Mouse (Mus musculus) midbrain, embryonic 14.5 days (tissue): ENCODE measurements around the gene Olfr315. TPM values are rescaled to one million over a fixed set of nuclear protein-coding genes. Genes with fewer than 3 reads are reported as not detected.
A peak's percentile ranks its signal among the peaks of the same experiment; 100 is the strongest.
"Not testable (repeated sequence)": the region's sequence is repeated elsewhere in the genome, so short reads cannot be mapped to it uniquely, and the experiment has no call there.

Experiments
- ATAC-seq: fragments of 200-750 bp; cut with Nextera tagmentation; 2 replicates; pipeline ENCODE4 v1.8.0; 2017; ENCODE audit warnings: moderate number of reproducible peaks, moderate library complexity; ENCODE audit not compliant: low FRiP score, low TSS enrichment
- DNase-seq: peaks from one replicate; pipeline ENCODE4 v3.0.0-alpha.2; 2015
- H3K27ac ChIP-seq: fragments of 300-500 bp; sonication (generic); replicated peaks from 2 replicates; pipeline ENCODE4 v1.5.1; 2014; ENCODE audit warnings: mild to moderate bottlenecking, low read depth, low read length, moderate library complexity
- H3K27me3 ChIP-seq: fragments of 300-500 bp; sonication (generic); 2 replicates; pipeline ENCODE4 v1.6.1; 2014; ENCODE audit warnings: low read length, control low read depth, mixed read lengths; ENCODE audit not compliant: control insufficient read depth, insufficient read depth
- H3K36me3 ChIP-seq: fragments of 300-500 bp; sonication (generic); 2 replicates; pipeline ENCODE4 v1.6.1; 2014; ENCODE audit warnings: low read length, control low read depth; ENCODE audit not compliant: control insufficient read depth, insufficient read depth
- H3K4me1 ChIP-seq: fragments of 300-500 bp; sonication (generic); 2 replicates; pipeline ENCODE4 v1.6.1; 2014; ENCODE audit warnings: mild to moderate bottlenecking, antibody characterized with exemption, low read length, control low read depth; ENCODE audit not compliant: control insufficient read depth, insufficient read depth
- H3K4me2 ChIP-seq: fragments of 300-500 bp; sonication (generic); 2 replicates; pipeline ENCODE4 v1.6.1; 2014; ENCODE audit warnings: mild to moderate bottlenecking, low read length, moderate library complexity
- H3K4me3 ChIP-seq: fragments of 300-500 bp; sonication (generic); replicated peaks from 2 replicates; pipeline ENCODE4 v1.5.1; 2014; ENCODE audit warnings: low read depth, low read length
- H3K9ac ChIP-seq: fragments of 300-500 bp; sonication (generic); replicated peaks from 2 replicates; pipeline ENCODE4 v1.6.1; 2014; ENCODE audit warnings: mild to moderate bottlenecking, low read length, moderate library complexity
- H3K9me3 ChIP-seq: fragments of 300-500 bp; sonication (generic); 2 replicates; pipeline ENCODE4 v1.6.1; 2016; ENCODE audit warnings: low read length, control low read depth, mixed read lengths; ENCODE audit not compliant: control insufficient read depth
- WGBS: fragments of 180-500 bp; shearing (Covaris S2); extraction: QIAGEN DNeasy Blood & Tissue Kit; methylation state at CpG from one replicate; pipeline ENCODE4 v1.1.7; 2014; 5-methylcytosine and 5-hydroxymethylcytosine counted together
- polyA plus RNA-seq: library from polyadenylated mRNA; unstranded; fragments of >200 nt; fragmentation: Nextera tagmentation; extraction: Ambion mirVana; gene quantifications from 2 replicates; pipeline ENCODE4 v1.2.1, GENCODE M21; 2014

The Olfr315 gene
- polyA plus RNA-seq, 1 experiment from 2014 or later: not detected

- 23% methylated on average over 14 of the region's 14 CpGs for WGBS
- Histone ChIP-seq H3K9me3 (no peaks in the 10 kb centered on the region), H3K27ac (no peak within 1 kb of the TSS), H3K4me2 (peak within 1 kb of the TSS; percentile 42), H3K4me3 (no peak within 1 kb of the TSS), H3K9ac (0 out of 2 replicates have a peak within 1 kb of the TSS, but pooled peaks have one; percentile 29), H3K27me3 (no peaks in the 10 kb centered on the region), H3K36me3 (no peaks in the 10 kb centered on the region), H3K4me1 (peaks cover 11% of the 10 kb centered on the region)
- DNase-seq: peak; percentile 64
- ATAC-seq: no peak
Observed at GRCm38 (mm10) chr11:58801558-58802228, 28.7 kb downstream of the Olfr315 start, which contains the start of gene Fam183b. Gene Fam183b (minus strand): TSS chr11:58801960.

GRCm38 (mm10) chr11:58803871-58804270 is 30.9 kb downstream of the Olfr315 start:
- H3K27me3 ChIP-seq: no peaks in the 10 kb centered on the region
- no peak overlapping the region for H3K4me3 ChIP-seq
- no peaks in the 10 kb centered on the region for H3K36me3 ChIP-seq
- H3K27ac ChIP-seq: no peak overlapping the region
- DNase-seq: no peak
- no peak overlapping the region for H3K9ac ChIP-seq
- H3K4me1 ChIP-seq: peaks cover 11% of the 10 kb centered on the region
- no peak for ATAC-seq
- no peaks in the 10 kb centered on the region for H3K9me3 ChIP-seq
- H3K4me2 ChIP-seq: no peak overlapping the region
- WGBS: 84% methylated on average over 4 of the region's 4 CpGs

GRCm38 (mm10) chr11:58804393-58804792 is 31.4 kb downstream of the Olfr315 start:
- H3K9me3 ChIP-seq: no peaks in the 10 kb centered on the region
- ATAC-seq: no peak
- H3K4me1 ChIP-seq: peaks cover 11% of the 10 kb centered on the region
- H3K36me3 ChIP-seq: no peaks in the 10 kb centered on the region
- no peak overlapping the region for H3K4me3 ChIP-seq
- 84% methylated on average over 2 of the region's 2 CpGs for WGBS
- no peak overlapping the region for H3K4me2 ChIP-seq
- H3K27ac ChIP-seq: no peak overlapping the region
- H3K9ac ChIP-seq: no peak overlapping the region
- no peaks in the 10 kb centered on the region for H3K27me3 ChIP-seq
- DNase-seq: no peak

GRCm38 (mm10) chr11:58812001-58812400 is 39.0 kb downstream of the Olfr315 start:
- no peak overlapping the region for H3K9ac ChIP-seq
- DNase-seq: no peak
- no peaks in the 10 kb centered on the region for H3K27me3 ChIP-seq
- H3K4me1 ChIP-seq: no peaks in the 10 kb centered on the region
- WGBS: 3% methylated on average over 1 of the region's 1 CpGs
- H3K9me3 ChIP-seq: no peaks in the 10 kb centered on the region
- no peaks in the 10 kb centered on the region for H3K36me3 ChIP-seq
- no peak for ATAC-seq
- no peak overlapping the region for H3K4me3 ChIP-seq
- no peak overlapping the region for H3K27ac ChIP-seq
- no peak overlapping the region for H3K4me2 ChIP-seq

GRCm38 (mm10) chr11:58814700-58815099 is 41.7 kb downstream of the Olfr315 start, which contains the start of gene Olfr313:
Gene Olfr313 (plus strand): TSS chr11:58815000.
- not testable (repeated sequence) for H3K4me1 ChIP-seq, H3K9ac ChIP-seq, ATAC-seq, H3K27me3 ChIP-seq, H3K4me2 ChIP-seq, H3K36me3 ChIP-seq, DNase-seq, H3K4me3 ChIP-seq, H3K9me3 ChIP-seq, H3K27ac ChIP-seq
- WGBS: 67% methylated on average over 1 of the region's 1 CpGs

- 78% methylated on average over 1 of the region's 1 CpGs for WGBS
- Histone ChIP-seq H3K36me3 (no peaks in the 10 kb centered on the region), H3K27me3 (no peaks in the 10 kb centered on the region), H3K9ac (no peak overlapping the region), H3K4me3 (no peak overlapping the region), H3K4me1 (no peaks in the 10 kb centered on the region), H3K9me3 (no peaks in the 10 kb centered on the region), H3K27ac (no peak overlapping the region), H3K4me2 (no peak overlapping the region)
- ATAC-seq: no peak
- DNase-seq: no peak
Observed at GRCm38 (mm10) chr11:58815676-58816075, 42.7 kb downstream of the Olfr315 start.

GRCm38 (mm10) chr11:58828937-58829336 is 55.9 kb downstream of the Olfr315 start, which contains the start of gene Olfr312:
Gene Olfr312 (plus strand): TSS chr11:58829237.
- ATAC-seq, H3K27me3 ChIP-seq, H3K9ac ChIP-seq, H3K27ac ChIP-seq, H3K4me1 ChIP-seq, H3K9me3 ChIP-seq, DNase-seq, H3K4me2 ChIP-seq, H3K36me3 ChIP-seq, H3K4me3 ChIP-seq: not testable (repeated sequence)

GRCm38 (mm10) chr11:58829764-58830163 is 56.8 kb downstream of the Olfr315 start:
- Histone ChIP-seq H3K9ac (no peak overlapping the region), H3K27me3 (no peaks in the 10 kb centered on the region), H3K36me3 (no peaks in the 10 kb centered on the region), H3K4me3 (no peak overlapping the region), H3K9me3 (no peaks in the 10 kb centered on the region), H3K4me2 (no peak overlapping the region), H3K27ac (no peak overlapping the region), H3K4me1 (no peaks in the 10 kb centered on the region)
- no peak for DNase-seq
- WGBS: 82% methylated on average over 3 of the region's 3 CpGs
- no peak for ATAC-seq
